Mouse (Mus musculus): ENCODE data around the gene RPS10-NUDT3.

RPS10-NUDT3 gene

DNA sequence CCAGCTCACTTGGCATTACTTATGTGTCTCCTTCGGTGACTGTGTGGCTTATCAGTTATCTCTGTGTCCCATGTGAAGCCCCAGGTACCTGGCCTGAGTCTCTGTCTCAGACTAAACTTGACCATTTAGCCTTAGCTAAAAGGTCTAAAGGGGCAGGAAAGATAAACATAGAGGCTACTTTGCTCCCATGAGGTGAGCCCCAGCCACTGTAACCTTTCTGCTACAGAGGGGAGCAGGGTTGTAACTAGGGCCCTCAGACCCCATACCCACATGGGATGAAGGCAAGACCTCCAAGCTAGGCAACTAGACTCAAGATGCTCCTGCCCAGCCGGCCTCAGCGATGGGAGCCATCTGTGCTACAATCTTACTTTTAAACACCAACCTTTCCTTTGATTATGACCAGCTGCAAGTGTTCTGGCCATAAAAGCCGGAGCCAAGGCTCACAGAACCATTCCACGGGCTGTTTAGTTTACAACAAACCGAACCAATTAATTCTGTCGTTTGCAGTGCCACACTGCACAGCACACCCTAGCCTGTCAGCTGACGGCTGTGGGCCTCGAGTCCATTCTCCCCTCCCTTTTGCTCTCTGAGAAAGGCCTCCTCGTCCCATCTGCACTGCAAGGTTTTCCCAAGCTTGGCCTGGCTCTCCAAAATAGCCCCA lies 59.8 kb downstream of the RPS10-NUDT3 start:
- DNase-seq (ENCODE audit: low spot score in 2 of 2), result no peak

DNA sequence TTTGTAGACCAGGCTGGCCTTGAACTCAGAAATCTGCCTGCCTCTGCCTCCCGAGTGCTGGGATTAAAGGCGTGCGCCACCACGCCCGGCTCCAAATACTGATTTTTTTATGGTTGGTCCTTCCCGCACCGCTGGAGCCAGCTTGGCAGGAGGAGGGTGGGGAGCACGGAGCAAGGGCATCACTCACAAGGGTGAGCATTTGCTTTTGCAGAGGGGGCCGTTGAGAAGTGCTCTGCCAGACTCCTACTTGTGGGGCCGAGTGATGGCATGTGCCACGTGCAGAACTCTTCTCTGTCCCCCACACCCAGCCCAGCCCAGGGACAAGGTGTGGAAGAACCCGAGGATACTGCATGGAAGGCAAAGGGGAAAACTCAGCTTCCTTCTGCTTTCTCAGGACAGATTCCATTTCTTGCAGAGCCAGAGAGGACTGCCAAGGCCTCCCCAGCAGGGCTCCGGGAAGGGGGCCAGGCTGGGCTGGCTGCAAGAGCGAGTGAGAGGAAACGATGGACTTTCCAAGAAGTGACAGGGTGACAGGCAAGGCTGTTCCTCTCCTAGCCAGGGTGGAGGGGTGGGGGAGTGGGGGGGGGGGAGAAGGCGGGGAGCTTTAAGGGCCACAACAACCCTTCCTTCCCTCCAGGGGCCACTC lies 60.4 kb downstream of the RPS10-NUDT3 start:
- DNase-seq (ENCODE audit: low spot score in 2 of 2), result no peak

DNA sequence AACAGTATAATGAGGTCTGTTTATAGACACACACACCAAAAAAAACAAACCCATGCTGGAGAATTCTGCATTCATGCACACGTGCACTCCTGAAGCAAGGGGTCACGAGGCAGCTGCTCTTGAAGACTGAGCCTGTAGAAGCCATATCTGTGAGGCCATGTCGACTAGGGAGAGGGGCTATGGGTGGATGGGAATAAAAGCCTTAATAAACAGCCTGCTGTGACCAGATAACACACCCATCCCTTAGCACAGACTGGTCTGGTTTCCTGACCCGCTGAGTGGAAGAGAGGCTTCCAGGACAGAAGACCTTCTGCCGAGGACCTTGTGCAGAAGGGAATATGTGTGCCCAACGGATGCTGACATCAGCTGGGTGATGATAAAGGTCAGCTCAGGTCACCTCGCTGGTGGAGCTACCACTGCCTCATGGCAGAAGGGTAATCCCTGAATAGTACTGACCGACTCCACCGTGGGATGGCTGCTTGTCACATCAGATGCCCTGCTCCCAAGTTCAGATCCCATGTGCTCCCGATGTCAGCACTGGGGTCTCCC lies 61.2 kb downstream of the RPS10-NUDT3 start:
- DNase-seq (ENCODE audit: low spot score in 2 of 2), result no peak

DNA sequence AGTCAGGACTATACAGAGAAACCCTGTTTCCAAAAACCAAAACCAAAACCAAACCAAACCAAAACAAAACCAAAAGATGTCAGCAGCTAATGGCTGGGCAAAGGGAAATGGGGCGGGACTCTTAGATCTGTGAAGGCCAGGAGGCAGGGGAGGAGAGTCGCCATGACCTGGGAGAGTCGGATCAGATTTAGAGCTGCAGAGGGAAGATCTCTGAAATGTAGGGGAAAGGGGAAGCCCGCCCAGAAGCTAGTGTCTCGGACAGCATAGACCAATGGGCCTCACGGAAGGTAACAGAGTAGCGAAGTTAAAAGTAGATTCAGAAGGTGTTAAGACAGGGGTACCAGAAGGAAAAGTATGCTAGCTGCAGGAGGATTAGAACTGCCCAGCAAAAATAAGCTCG lies 63.7 kb downstream of the RPS10-NUDT3 start:
- DNase-seq (ENCODE audit: low spot score in 2 of 2), result no peak

DNA sequence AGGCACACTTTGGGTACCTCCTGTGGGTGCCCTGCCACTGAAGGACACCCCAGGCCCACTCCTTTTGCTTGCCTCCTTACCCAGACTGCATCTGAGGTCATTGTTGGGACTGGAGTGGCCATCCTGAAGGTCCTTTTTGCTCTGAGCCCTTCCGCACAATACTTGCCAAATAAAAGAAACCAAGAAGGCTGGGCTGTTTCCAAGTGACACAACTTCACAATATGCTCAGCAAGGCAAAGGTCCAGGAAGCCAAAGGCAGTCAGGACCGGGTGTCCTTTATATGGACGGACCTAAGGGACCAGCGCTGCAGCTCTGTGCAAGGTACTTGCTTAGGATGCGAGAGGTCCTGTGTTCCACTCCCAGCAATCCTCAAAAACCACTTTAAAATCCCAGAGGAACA lies 66.8 kb downstream of the RPS10-NUDT3 start:
- DNase-seq (ENCODE audit: low spot score in 2 of 2), result no peak

DNA sequence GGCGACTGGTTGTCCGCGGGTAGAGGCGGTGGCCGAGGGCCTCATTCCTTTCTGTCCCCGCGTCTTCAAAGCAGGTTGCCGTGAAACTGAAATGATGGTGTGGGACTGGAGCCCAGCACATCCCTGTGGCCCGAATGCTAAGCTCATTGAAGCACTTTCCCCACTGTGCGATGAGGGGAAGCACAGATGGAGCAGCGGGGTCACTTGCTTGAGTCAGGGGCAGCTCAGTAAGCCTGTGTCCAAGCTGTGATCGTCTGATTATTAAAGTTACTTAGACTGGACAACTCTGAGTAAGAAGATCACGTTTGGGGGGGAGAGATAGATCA lies 69.1 kb downstream of the RPS10-NUDT3 start:
- DNase-seq (ENCODE audit: low spot score in 2 of 2), result no peak

DNA sequence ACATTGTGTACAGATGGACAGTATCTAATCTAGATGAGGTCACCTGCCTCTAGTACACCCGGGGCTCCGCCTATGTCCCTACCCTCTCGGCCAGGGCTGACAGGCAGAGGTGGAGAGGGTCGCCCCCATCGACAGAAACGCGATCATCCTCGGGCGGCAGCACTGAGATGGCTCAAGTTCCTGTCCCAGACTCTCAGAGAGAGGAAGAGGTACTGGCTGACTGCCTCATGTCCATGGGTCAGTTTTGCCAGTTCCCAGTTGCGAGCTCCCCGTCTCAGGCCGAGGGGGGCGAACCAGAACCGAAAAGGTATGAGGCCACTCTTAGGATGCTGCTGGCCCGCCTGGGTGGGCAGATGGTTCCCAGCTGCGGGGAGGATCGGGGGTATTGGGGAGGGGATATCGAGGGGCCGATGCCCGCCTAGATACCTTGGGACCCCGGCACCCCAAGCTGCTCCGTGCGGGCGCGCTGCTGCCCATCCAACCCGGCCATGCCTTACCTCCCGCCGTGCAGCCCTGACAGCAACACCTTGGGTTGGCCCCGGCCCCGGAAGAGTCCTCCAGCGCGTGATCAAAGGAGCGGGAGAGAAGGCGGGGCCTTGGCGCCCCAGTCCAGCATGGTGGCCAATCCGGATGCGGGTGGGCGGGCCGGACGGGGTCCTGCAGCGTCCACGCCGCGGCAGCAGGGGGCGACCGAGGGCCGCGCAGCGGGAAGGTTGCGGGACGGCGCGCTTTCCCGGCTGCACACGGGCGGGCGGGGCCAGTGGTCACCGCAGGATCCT lies 69.7 kb downstream of the RPS10-NUDT3 start, which contains the start of gene AI413582:
TSS of gene AI413582 (minus strand) at position 594 of the 779 bp plus-strand sequence.
- peak; percentile 94 to 95 for DNase-seq (ENCODE audit: low spot score in 2 of 2)

DNA sequence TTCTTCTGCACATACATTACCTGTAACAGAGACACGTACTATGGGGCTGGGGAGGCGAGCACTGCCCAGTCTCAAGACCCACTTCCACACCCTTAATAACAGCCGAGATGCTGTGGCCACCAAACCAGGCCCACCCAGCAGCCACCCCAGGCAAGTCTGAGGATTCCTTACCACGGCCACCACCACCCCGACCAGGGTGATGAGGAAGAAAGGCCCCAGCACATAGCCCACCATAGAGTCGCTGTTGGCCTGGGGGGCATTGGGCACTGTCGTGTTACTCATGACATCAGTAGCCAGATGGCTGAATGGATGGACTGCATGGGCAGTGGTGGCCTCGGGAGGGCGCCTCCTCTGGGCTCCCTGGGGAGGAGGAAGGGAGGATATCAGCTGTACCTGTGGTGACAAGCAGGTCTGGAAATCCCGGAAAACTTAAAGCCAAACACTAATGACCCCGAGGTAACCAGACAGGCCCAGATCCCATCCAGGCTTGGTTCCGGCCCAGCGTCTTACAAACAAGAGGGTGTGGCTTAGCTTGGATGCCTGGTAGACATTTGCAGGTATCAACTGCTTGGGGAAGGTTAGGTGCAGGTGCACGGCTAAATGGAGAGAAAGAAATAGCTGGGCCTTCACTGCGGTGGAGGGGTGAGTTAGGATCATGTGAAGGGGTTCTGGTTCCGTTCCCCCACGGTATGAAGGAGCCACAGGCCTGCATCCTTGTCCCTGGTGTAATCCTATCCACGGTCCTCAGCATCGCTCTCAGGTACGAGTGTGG lies 70.4 kb downstream of the RPS10-NUDT3 start:
- no peak for DNase-seq (ENCODE audit: low spot score in 2 of 2)

DNA sequence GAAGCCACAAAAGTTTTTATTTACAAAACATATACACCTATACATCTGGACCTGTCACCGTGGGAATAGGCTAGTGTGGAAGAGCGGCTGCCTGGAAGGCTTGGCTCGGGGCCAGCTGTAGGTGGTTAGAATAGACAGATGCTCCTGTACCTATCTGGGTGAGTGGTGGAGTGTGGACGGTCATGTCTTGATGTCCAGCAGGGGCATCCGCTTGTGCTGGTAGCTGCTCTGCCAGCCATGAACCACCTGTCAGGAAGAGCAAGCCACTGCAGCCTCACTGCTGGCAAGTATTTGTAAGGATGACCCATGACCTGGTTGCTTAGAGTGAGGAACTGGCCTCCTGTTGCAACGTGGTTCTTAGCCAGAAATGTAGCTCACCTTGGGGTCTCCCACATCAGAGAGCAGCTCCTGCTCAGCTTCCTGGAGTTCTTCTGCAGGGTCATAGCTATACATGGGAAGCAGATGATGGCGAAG lies 71.2 kb downstream of the RPS10-NUDT3 start:
- no peak for DNase-seq (ENCODE audit: low spot score in 2 of 2)

DNA sequence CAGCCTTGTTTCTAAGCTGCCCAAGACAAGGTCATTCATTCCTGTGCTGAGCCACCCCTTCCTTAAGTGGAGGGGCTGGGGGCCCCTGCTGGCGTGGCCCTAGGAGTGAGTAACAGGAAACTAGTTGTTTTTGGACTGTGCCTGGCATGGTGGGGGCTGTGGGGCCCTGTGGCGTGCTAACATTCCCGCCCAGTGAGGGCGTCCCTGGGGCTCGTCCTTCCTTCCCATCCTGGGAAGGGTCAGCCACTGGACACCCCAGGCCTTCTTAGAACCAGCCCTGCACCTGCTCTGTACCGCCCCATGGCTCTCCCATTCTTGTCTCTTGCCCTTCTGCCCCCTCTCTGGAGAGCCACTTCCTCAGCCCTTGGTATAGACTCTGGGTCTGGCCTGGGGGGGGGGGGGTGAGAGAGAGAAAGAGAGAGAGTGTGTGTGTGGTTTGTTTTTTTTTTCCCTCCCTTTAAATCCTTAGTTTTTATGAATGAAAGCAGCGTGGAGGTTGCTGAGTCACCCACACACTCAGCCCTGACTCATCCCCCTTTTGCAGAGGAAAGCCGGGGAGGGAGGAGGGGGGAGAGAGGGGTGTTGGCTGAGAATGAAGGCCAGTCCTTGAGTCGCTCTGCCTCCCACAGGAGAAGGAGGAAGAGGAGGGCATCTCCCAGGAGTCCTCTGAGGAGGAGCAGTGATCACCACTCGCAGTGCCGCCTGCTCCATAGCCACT lies 73.1 kb downstream of the RPS10-NUDT3 start:
- DNase-seq (ENCODE audit: low spot score in 2 of 2), result no peak

DNA sequence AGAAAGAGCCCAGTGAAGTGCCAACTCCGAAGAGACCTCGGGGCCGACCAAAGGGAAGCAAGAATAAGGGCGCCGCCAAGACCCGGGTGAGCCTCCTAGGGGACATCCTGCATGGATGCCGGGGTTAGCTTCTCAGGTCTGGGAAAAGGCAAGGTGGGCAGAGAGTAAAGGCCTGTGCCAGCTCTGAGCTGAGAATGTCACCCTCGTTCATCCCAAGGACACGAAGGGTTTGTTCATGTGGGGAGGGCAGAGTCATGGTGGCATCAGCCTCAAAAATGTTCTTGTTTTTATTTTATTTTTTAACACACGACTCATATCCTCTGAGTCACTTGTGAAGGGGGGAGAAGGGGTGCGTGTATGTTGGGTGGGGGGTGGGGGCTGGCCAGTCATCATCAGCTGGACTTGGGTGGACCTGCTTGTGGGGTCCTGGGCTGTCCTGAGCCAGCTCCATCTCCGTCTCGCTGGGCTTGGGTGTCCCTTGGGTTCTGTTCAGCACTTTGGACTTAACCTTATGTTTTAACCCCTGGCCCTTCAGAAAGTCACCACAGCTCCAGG lies 74.0 kb downstream of the RPS10-NUDT3 start:
- DNase-seq (ENCODE audit: low spot score in 2 of 2), result no peak

DNA sequence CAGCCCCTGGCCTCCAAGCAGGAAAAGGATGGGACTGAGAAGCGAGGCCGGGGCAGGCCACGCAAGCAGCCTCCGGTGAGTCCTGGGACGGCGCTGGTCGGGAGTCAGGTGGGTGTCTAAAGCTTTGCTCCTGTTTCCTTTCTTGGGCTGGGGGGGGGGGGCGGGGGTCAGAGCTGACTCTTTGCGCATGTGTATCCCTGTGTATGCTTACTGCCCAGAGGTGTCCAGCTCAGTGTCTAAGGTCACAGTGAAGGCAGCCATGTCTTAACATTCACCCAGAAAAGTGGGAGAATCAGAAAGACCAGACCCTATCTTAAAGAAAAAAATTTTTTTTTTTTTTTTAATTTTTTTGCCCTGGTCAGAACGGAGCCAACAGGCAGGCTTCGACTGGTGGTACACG lies 75.4 kb downstream of the RPS10-NUDT3 start:
- no peak for DNase-seq (ENCODE audit: low spot score in 2 of 2)

DNA sequence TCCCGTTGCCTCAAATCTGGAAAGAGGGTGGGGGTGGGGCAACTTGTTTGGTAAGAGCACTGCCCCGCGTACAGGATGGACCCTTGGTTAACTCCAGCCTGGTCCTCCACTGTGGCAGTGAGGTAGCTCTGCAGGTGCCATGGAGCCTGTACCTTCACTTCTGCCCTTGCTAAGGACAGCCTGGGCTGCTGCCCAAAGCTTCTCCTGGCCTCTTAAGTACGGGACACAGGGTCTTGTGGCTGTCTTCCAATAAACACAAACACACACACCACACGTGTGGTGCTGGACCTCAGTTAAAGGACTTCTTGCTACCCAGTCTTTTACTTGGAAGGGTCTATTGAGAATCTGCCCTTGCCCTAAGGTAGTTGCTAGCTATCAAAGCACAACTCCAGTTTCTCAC lies 76.2 kb downstream of the RPS10-NUDT3 start:
- DNase-seq (ENCODE audit: low spot score in 2 of 2), result no peak

DNA sequence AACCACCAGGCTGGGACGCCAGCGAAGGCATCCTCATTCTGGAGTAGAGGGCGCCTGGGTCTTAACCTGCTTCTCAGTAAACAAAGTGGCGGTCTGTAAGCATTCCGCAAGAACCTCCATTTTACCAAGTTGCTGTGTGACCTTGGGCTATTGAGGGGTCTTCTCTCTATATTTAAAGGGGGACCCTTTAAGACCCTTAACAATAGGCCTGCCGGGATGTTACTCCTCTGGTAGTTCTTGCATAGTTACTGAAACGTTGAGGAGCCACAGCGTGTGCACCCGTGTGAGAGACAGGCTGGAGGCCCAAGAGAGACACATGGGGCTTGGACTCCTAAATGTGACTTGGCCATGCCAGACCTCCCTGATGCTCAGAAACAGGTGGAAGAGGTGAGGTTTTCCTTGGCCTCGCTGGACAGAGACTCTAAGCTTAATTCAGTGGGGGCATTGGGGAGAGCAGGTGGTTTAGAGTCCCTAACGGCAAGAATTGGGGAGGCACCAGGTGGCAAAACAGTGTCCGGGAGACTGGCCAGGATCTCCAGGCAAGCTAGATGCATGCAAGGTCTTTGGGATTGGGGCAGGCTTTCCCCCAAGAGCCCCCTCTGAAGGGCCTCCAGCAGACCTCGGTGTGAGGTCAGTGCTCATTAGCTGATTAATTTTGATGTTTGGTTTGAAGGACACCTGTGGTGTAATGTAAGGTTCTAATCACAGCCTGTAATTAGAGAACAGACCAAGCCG lies 76.9 kb downstream of the RPS10-NUDT3 start:
- no peak for DNase-seq (ENCODE audit: low spot score in 2 of 2)

DNA sequence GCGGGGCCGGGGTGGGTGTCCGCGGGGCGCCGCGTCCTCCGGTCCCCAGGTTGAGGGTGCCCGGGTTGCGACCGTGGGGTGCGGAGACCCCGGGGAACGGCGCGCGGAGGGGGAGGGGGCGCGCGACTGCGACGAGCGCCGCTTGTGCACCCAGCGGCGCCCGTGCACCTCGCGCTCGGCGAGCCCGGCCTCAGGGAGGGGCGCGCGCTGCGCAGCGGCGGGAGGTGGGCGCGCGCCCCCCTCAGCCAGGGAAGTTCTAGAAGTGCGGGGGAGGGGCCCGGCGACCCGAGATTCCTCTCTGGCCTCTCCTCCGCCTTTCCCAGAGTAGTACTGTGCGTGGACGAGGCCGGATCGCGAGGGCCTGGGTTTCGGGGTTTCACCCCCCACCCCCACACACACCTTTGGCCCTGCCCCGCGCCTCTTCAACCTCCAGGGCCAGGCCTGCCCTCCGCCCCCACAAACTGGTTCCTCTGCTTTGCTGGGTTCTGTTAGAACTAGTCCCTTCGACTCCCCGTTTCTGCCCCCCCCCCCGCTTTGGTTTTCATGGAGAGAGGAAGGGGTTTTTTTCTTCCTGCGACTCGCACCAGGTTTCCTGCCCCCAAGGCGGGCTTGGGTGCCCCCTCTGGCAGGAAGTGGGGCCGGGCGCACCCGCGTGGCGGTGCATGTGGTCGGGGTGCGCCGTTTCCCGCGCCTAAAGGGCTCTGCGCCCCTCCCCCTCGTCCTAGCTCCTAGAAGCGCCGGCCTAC lies 77.7 kb downstream of the RPS10-NUDT3 start:
- peak; percentile 57 to 58 for DNase-seq (ENCODE audit: low spot score in 2 of 2)

DNA sequence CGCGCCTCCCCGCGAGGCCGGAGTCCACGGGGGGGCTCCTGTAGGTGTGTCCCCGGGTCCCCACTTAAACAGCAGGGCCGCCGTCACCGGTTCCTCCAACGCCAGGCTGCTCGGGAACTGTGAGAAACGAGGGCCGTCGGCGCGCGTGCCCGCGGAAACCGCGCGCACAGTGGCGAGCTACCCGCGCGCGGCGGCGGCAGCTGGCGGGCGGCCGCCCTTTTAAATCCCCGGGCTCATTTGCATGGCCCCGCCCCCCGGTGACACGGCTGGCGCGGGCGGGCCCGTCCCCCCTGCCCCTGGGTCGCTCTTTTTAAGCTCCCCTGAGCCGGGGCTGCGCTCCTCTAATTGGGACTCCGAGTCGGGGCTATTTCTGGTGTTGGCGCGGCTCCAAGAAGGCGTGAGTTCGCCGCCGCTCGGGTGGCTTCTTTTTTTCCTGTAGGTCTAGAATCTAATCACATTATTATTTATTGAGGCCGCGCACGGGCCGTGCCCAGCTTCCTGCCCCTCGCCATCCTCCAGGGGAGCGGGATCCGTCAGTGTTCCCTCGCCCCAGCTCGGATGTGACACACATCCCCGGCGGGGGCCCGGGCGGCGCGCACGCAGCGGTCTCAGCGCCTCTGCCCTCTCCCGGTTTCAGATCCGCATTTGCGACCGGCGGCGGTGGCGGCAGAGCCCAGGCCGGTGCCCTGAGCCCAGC lies 78.6 kb downstream of the RPS10-NUDT3 start, which contains the start of gene Hmga1:
TSS of gene Hmga1 (plus strand) at position 183 of the 697 bp plus-strand sequence.
- DNase-seq (ENCODE audit: low spot score in 2 of 2), result peak; percentile 81 to 90

DNA sequence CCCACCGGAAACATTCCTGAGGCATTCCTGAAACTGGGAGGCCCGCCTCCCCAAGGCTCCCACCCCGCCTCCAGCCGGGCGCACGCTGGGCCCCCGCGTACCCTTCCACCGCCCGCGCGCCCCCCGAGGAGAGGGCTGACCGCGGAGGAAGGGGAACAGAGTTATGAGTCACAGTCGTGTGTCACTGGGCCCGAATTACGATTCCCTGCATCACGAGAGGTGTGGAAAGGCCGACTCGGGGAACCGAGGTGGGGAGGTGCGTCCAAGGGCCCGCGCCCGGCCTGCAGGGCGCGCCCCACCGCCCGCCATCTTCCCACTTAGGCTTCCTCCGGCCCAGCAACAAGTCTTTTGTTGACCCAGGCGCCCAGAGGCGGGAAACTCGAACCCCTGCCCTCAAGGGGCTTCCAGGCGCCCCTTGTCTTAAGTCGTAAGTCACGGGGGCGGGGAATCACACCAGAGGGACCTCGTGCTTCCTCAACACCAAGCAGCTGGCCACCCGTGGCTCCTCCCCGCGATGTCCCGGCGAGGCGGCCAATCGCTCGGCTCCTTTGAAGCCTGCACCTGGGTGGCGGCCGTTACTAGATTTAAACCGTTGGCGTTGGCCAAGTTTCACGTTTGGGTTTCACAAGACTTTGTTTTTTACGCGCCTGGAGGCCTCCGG lies 79.4 kb downstream of the RPS10-NUDT3 start:
- DNase-seq (ENCODE audit: low spot score in 2 of 2), result peak; percentile 73 to 78

DNA sequence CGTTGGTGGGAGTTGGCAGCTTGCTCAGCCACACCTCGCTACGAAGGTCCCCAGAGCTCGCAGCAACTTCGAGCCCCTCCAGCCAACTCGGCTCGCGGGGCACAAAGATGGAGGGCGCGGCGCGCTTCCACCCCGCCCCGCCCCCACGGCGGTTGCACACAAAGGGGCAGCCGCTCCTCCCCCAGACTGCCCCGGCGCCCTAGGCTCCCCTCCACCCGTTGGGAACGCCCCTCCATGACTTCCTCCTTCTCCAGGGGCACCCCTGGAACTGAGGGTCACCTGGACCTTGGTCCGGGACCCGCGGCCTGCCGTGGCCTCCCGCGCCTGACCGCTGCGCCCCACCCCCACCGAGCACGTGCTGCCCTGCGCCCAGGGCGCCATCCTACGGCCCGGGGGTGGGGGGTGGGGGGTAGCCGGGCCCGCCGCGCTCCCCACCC lies 79.9 kb downstream of the RPS10-NUDT3 start:
- peak; percentile 51 for DNase-seq (ENCODE audit: low spot score in 2 of 2)
